Mouse (Mus musculus) monocyte, adult 5-6 weeks (primary cell): Measurements from ENCODE around the gene Magi1. TPM values are rescaled to one million over a fixed set of nuclear protein-coding genes. Genes with fewer than 3 reads are reported as not detected.

Experiments used
- ATAC-seq: fragments of 153-309, 156-312 bp; replicated peaks from 2 replicates; pipeline ENCODE4 v1.8.0; 2017; ENCODE audit warnings: mild to moderate bottlenecking; ENCODE audit not compliant: low TSS enrichment, insufficient number of reproducible peaks, severe bottlenecking, poor library complexity, low FRiP score
- total RNA-seq: library from RNA; stranded (forward); fragments of 200-1000, 200-491, 200-594 nt; gene quantifications from 3 replicates; pipeline ENCODE4 v1.2.3, GENCODE M21; 2017

Gene Magi1
- total RNA-seq, 1 experiment from 2014 or later = not detected

GRCm38 (mm10) chr6:93897512-93897911 lies 386.2 kb downstream of the Magi1 start:
- ATAC-seq = no peak

GRCm38 (mm10) chr6:93895721-93896120 lies 388.0 kb downstream of the Magi1 start:
- ATAC-seq = no peak

- no peak for ATAC-seq
Measured at GRCm38 (mm10) chr6:93893956-93894355, 389.8 kb downstream of the Magi1 start.

- no peak for ATAC-seq
Measured at GRCm38 (mm10) chr6:93892922-93893321, 390.8 kb downstream of the Magi1 start.

- no peak for ATAC-seq
Measured at GRCm38 (mm10) chr6:93890011-93890410, 393.7 kb downstream of the Magi1 start.

- no peak for ATAC-seq
Measured at GRCm38 (mm10) chr6:93877337-93877736, 406.4 kb downstream of the Magi1 start.

GRCm38 (mm10) chr6:93874936-93875335 lies 408.8 kb downstream of the Magi1 start:
- no peak for ATAC-seq

GRCm38 (mm10) chr6:93874376-93874775 lies 409.3 kb downstream of the Magi1 start:
- no peak for ATAC-seq

- ATAC-seq = no peak
Measured at GRCm38 (mm10) chr6:93873536-93873935, 410.2 kb downstream of the Magi1 start.

- no peak for ATAC-seq
Measured at GRCm38 (mm10) chr6:93871516-93871915, 412.2 kb downstream of the Magi1 start.

GRCm38 (mm10) chr6:93870023-93870422 lies 413.7 kb downstream of the Magi1 start:
- ATAC-seq = no peak

- ATAC-seq = no peak
Measured at GRCm38 (mm10) chr6:93862263-93862662, 421.5 kb downstream of the Magi1 start.

- no peak for ATAC-seq
Measured at GRCm38 (mm10) chr6:93856783-93857182, 426.9 kb downstream of the Magi1 start.

GRCm38 (mm10) chr6:93855806-93856641 lies 427.7 kb downstream of the Magi1 start:
- ATAC-seq = no peak

GRCm38 (mm10) chr6:93848942-93849790 lies 434.6 kb downstream of the Magi1 start:
- no peak for ATAC-seq

- no peak for ATAC-seq
Measured at GRCm38 (mm10) chr6:93845498-93845897, 438.2 kb downstream of the Magi1 start.

- no peak for ATAC-seq
Measured at GRCm38 (mm10) chr6:93845080-93845479, 438.6 kb downstream of the Magi1 start.

GRCm38 (mm10) chr6:93844576-93844975 lies 439.1 kb downstream of the Magi1 start:
- no peak for ATAC-seq

GRCm38 (mm10) chr6:93838398-93838797 lies 445.3 kb downstream of the Magi1 start:
- ATAC-seq = no peak

GRCm38 (mm10) chr6:93836585-93836984 lies 447.1 kb downstream of the Magi1 start:
- ATAC-seq = no peak
